Mouse (Mus musculus) monocyte, adult 5-6 weeks (primary cell): ENCODE measurements around the gene Hoxa5. TPM values are rescaled to one million over a fixed set of nuclear protein-coding genes. Genes with fewer than 3 reads are reported as not detected.

Experiments
- ATAC-seq: fragments of 153-309, 156-312 bp; replicated peaks from 2 replicates; pipeline ENCODE4 v1.8.0; 2017; ENCODE audit warnings: mild to moderate bottlenecking; ENCODE audit not compliant: low TSS enrichment, insufficient number of reproducible peaks, severe bottlenecking, poor library complexity, low FRiP score
- total RNA-seq: library from RNA; stranded (forward); fragments of 200-1000, 200-491, 200-594 nt; gene quantifications from 3 replicates; pipeline ENCODE4 v1.2.3, GENCODE M21; 2017

Hoxa5 gene
- total RNA-seq, 1 experiment from 2014 or later: not detected

- ATAC-seq: no peak
Measured at GRCm38 (mm10) chr6:52218643-52219215, 14.3 kb upstream of the Hoxa5 start.

GRCm38 (mm10) chr6:52217895-52218642 is 13.7 kb upstream of the Hoxa5 start:
- no peak for ATAC-seq

- ATAC-seq: no peak
Measured at GRCm38 (mm10) chr6:52217459-52217768, 13.0 kb upstream of the Hoxa5 start.

- ATAC-seq: no peak
Measured at GRCm38 (mm10) chr6:52216691-52217458, 12.5 kb upstream of the Hoxa5 start.

GRCm38 (mm10) chr6:52215771-52216535 is 11.6 kb upstream of the Hoxa5 start:
- ATAC-seq: no peak

GRCm38 (mm10) chr6:52215070-52215469 is 10.7 kb upstream of the Hoxa5 start:
- no peak for ATAC-seq

GRCm38 (mm10) chr6:52214271-52214670 is 9.9 kb upstream of the Hoxa5 start:
- no peak for ATAC-seq

- ATAC-seq: no peak
Measured at GRCm38 (mm10) chr6:52213119-52213986, 9.0 kb upstream of the Hoxa5 start, which contains the start of the genes Hoxa3 and Gm28308. TSS of gene Hoxa3 (minus strand) at chr6:52213336. TSS of gene Gm28308 (minus strand) at chr6:52213339.

- no peak for ATAC-seq
Measured at GRCm38 (mm10) chr6:52212556-52213118, 8.2 kb upstream of the Hoxa5 start.

- ATAC-seq: no peak
Measured at GRCm38 (mm10) chr6:52211961-52212360, 7.6 kb upstream of the Hoxa5 start.

- 0 out of 2 replicates have a peak, but pooled peaks have one; percentile 37 for ATAC-seq
Measured at GRCm38 (mm10) chr6:52211170-52211935, 7.0 kb upstream of the Hoxa5 start.

- no peak for ATAC-seq
Measured at GRCm38 (mm10) chr6:52209685-52210046, 5.3 kb upstream of the Hoxa5 start.

GRCm38 (mm10) chr6:52208868-52209684 is 4.7 kb upstream of the Hoxa5 start:
- ATAC-seq: no peak

- ATAC-seq: no peak
Measured at GRCm38 (mm10) chr6:52208072-52208867, 3.9 kb upstream of the Hoxa5 start, which contains the start of gene Hoxa6. TSS of gene Hoxa6 (minus strand) at chr6:52208722.

GRCm38 (mm10) chr6:52207684-52207976 is 3.2 kb upstream of the Hoxa5 start:
- no peak for ATAC-seq
